Mouse (Mus musculus): ENCODE measurements around the gene Ppp1r3g.

- TF ChIP-seq TAL1 (IDR thresholded peaks at IDR 0.05; ENCODE audit: low read length) (no peak), GATA1 (IDR thresholded peaks at IDR 0.05; ENCODE audit: low read length) (no peak)
These were observed 47.2 kb upstream of the Ppp1r3g start for GRCm38 (mm10) chr13:35911476-35911875.
